Mouse (Mus musculus) midbrain, embryonic 14.5 days (tissue): ENCODE measurements at regions not wholly inside any gene's neighbourhood (a gene's known extent, or its start where the extent isn't known, plus 50 kb on each side); places are given as distances from the start of the nearest gene placed in this dataset.

ENCODE experiments used
- ATAC-seq: fragments of 200-750 bp; cut with Nextera tagmentation; 2 replicates; pipeline ENCODE4 v1.8.0; 2017; ENCODE audit warnings: moderate number of reproducible peaks, moderate library complexity; ENCODE audit not compliant: low FRiP score, low TSS enrichment
- DNase-seq: peaks from one replicate; pipeline ENCODE4 v3.0.0-alpha.2; 2015
- H3K27ac ChIP-seq: fragments of 300-500 bp; sonication (generic); replicated peaks from 2 replicates; pipeline ENCODE4 v1.5.1; 2014; ENCODE audit warnings: mild to moderate bottlenecking, low read depth, low read length, moderate library complexity
- H3K27me3 ChIP-seq: fragments of 300-500 bp; sonication (generic); 2 replicates; pipeline ENCODE4 v1.6.1; 2014; ENCODE audit warnings: low read length, control low read depth, mixed read lengths; ENCODE audit not compliant: control insufficient read depth, insufficient read depth
- H3K36me3 ChIP-seq: fragments of 300-500 bp; sonication (generic); 2 replicates; pipeline ENCODE4 v1.6.1; 2014; ENCODE audit warnings: low read length, control low read depth; ENCODE audit not compliant: control insufficient read depth, insufficient read depth
- H3K4me1 ChIP-seq: fragments of 300-500 bp; sonication (generic); 2 replicates; pipeline ENCODE4 v1.6.1; 2014; ENCODE audit warnings: mild to moderate bottlenecking, antibody characterized with exemption, low read length, control low read depth; ENCODE audit not compliant: control insufficient read depth, insufficient read depth
- H3K4me2 ChIP-seq: fragments of 300-500 bp; sonication (generic); 2 replicates; pipeline ENCODE4 v1.6.1; 2014; ENCODE audit warnings: mild to moderate bottlenecking, low read length, moderate library complexity
- H3K4me3 ChIP-seq: fragments of 300-500 bp; sonication (generic); replicated peaks from 2 replicates; pipeline ENCODE4 v1.5.1; 2014; ENCODE audit warnings: low read depth, low read length
- H3K9ac ChIP-seq: fragments of 300-500 bp; sonication (generic); replicated peaks from 2 replicates; pipeline ENCODE4 v1.6.1; 2014; ENCODE audit warnings: mild to moderate bottlenecking, low read length, moderate library complexity
- H3K9me3 ChIP-seq: fragments of 300-500 bp; sonication (generic); 2 replicates; pipeline ENCODE4 v1.6.1; 2016; ENCODE audit warnings: low read length, control low read depth, mixed read lengths; ENCODE audit not compliant: control insufficient read depth
- WGBS: fragments of 180-500 bp; shearing (Covaris S2); extraction: QIAGEN DNeasy Blood & Tissue Kit; methylation state at CpG from one replicate; pipeline ENCODE4 v1.1.7; 2014; 5-methylcytosine and 5-hydroxymethylcytosine counted together

GRCm38 (mm10) chr13:51337931-51338330 is 70.5 kb upstream of the S1pr3 start:
- DNase-seq (no peak), ATAC-seq (no peak)
- Histone ChIP-seq H3K4me2 (no peak overlapping the region), H3K4me3 (no peak overlapping the region), H3K27me3 (no peaks in the 10 kb centered on the region), H3K27ac (no peak overlapping the region), H3K36me3 (no peaks in the 10 kb centered on the region), H3K4me1 (no peaks in the 10 kb centered on the region), H3K9ac (no peak overlapping the region), H3K9me3 (no peaks in the 10 kb centered on the region)
- WGBS = 97% methylated on average over 16 of the region's 16 CpGs

GRCm38 (mm10) chr13:51345321-51345720 is 63.1 kb upstream of the S1pr3 start:
- no peaks in the 10 kb centered on the region for H3K27me3 ChIP-seq
- H3K9me3 ChIP-seq = no peaks in the 10 kb centered on the region
- no peak overlapping the region for H3K9ac ChIP-seq
- no peak overlapping the region for H3K4me3 ChIP-seq
- no peak overlapping the region for H3K4me2 ChIP-seq
- ATAC-seq (peak; percentile 52; the same call in 1 of the 2 replicates), DNase-seq (no peak)
- H3K4me1 ChIP-seq = peaks cover 12% of the 10 kb centered on the region
- H3K27ac ChIP-seq = peak overlapping the region; percentile 60
- 57% methylated on average over 4 of the region's 4 CpGs for WGBS
- H3K36me3 ChIP-seq = no peaks in the 10 kb centered on the region

GRCm38 (mm10) chr13:51345839-51346550 is 62.4 kb upstream of the S1pr3 start:
- no peak overlapping the region for H3K4me2 ChIP-seq
- no peak overlapping the region for H3K4me3 ChIP-seq
- H3K9ac ChIP-seq = no peak overlapping the region
- H3K4me1 ChIP-seq = peaks cover 12% of the 10 kb centered on the region
- peak overlapping the region; percentile 60 for H3K27ac ChIP-seq
- no peaks in the 10 kb centered on the region for H3K27me3 ChIP-seq
- peak; percentile 71 for ATAC-seq
- peak; percentile 65 for DNase-seq
- no peaks in the 10 kb centered on the region for H3K9me3 ChIP-seq
- WGBS = 7% methylated on average over 8 of the region's 8 CpGs
- H3K36me3 ChIP-seq = no peaks in the 10 kb centered on the region

GRCm38 (mm10) chr13:51348707-51349106 is 59.7 kb upstream of the S1pr3 start:
- ATAC-seq (no peak), DNase-seq (no peak)
- no peaks in the 10 kb centered on the region for H3K27me3 ChIP-seq
- WGBS = 72% methylated on average over 4 of the region's 4 CpGs
- no peak overlapping the region for H3K9ac ChIP-seq
- H3K4me2 ChIP-seq = no peak overlapping the region
- no peaks in the 10 kb centered on the region for H3K36me3 ChIP-seq
- no peaks in the 10 kb centered on the region for H3K9me3 ChIP-seq
- no peak overlapping the region for H3K27ac ChIP-seq
- no peak overlapping the region for H3K4me3 ChIP-seq
- peaks cover 12% of the 10 kb centered on the region for H3K4me1 ChIP-seq

- Histone ChIP-seq H3K9me3 (no peaks in the 10 kb centered on the region), H3K27ac (no peak overlapping the region), H3K4me3 (no peak overlapping the region), H3K4me2 (no peak overlapping the region), H3K36me3 (no peaks in the 10 kb centered on the region), H3K4me1 (peaks cover 12% of the 10 kb centered on the region), H3K9ac (no peak overlapping the region), H3K27me3 (no peaks in the 10 kb centered on the region)
- DNase-seq = no peak
- no peak for ATAC-seq
- 89% methylated on average over 11 of the region's 11 CpGs for WGBS
Observed at GRCm38 (mm10) chr13:51349818-51350551, 58.5 kb upstream of the S1pr3 start.

- H3K27me3 ChIP-seq = no peaks in the 10 kb centered on the region
- 90% methylated on average over 4 of the region's 4 CpGs for WGBS
- no peaks in the 10 kb centered on the region for H3K4me1 ChIP-seq
- H3K4me2 ChIP-seq = no peak overlapping the region
- ATAC-seq (no peak), DNase-seq (no peak)
- H3K9me3 ChIP-seq = no peaks in the 10 kb centered on the region
- no peak overlapping the region for H3K27ac ChIP-seq
- no peak overlapping the region for H3K9ac ChIP-seq
- no peak overlapping the region for H3K4me3 ChIP-seq
- no peaks in the 10 kb centered on the region for H3K36me3 ChIP-seq
Observed at GRCm38 (mm10) chr13:51352874-51353273, 55.6 kb upstream of the S1pr3 start.

GRCm38 (mm10) chr13:51355507-51355906 is 52.9 kb upstream of the S1pr3 start:
- Histone ChIP-seq H3K4me1 (no peaks in the 10 kb centered on the region), H3K4me2 (no peak overlapping the region), H3K9me3 (no peaks in the 10 kb centered on the region), H3K9ac (no peak overlapping the region), H3K36me3 (no peaks in the 10 kb centered on the region), H3K27ac (no peak overlapping the region), H3K27me3 (no peaks in the 10 kb centered on the region), H3K4me3 (no peak overlapping the region)
- no peak for DNase-seq
- 91% methylated on average over 2 of the region's 2 CpGs for WGBS
- no peak for ATAC-seq
